28 mouse cellular contexts compared by ENCODE assay signal in genomic region chr13:85553072-85553471, GRCm38 (mm10).
A peak's percentile ranks its signal among the peaks of the same experiment; 100 is the strongest.
DNase-seq lines count a peak whose midpoint lies in the region; ATAC-seq and TF ChIP-seq lines count a peak whose summit lies in the region.
"Had no signal": no experiment of that assay in that cellular context is flagged by ENCODE, and none has a peak within 500 bp of the region (broad histone marks: within the 10 kb centered on the region; RNA-seq: fewer than 3 reads in every experiment).

No protein-coding gene starts in this region.

- H3K4me1 ChIP-seq in bone marrow macrophage, adult 2 months (ENCODE audit: control insufficient read depth, insufficient read depth, low read length): peaks cover 4% of the 10 kb centered on the region; the same call in 1 of the 2 replicates
- no peaks in the 10 kb centered on the region for H3K4me1 ChIP-seq in neural tube, embryonic 15.5 days
- H3K4me1 ChIP-seq: embryonic facial prominence, embryonic 12.5 days; embryonic facial prominence, embryonic 15.5 days; heart, embryonic 12.5 days; heart, embryonic 15.5 days; hindbrain, embryonic 12.5 days; hindbrain, embryonic 15.5 days had no signal

- H3K36me3 ChIP-seq in neural tube, embryonic 15.5 days: no peaks in the 10 kb centered on the region
- H3K36me3 ChIP-seq: embryonic facial prominence, embryonic 12.5 days; embryonic facial prominence, embryonic 15.5 days; G1E; heart, embryonic 12.5 days; heart, embryonic 15.5 days; hindbrain, embryonic 12.5 days; hindbrain, embryonic 15.5 days had no signal

- no peak overlapping the region for H3K4me3 ChIP-seq in bone marrow macrophage, adult 2 months (ENCODE audit: insufficient read depth, low read length)
- no peak overlapping the region for H3K4me3 ChIP-seq in neural tube, embryonic 15.5 days (replicated peaks)
- H3K4me3 ChIP-seq: embryonic facial prominence, embryonic 12.5 days; embryonic facial prominence, embryonic 15.5 days; gastrocnemius, adult 2 months; heart, embryonic 12.5 days; heart, embryonic 15.5 days; hindbrain, embryonic 12.5 days; hindbrain, embryonic 15.5 days had no signal

- 78% methylated on average over 3 of the region's 3 CpGs for WGBS in neural tube, embryonic 15.5 days

- H3K27ac ChIP-seq in bone marrow macrophage, adult 2 months (ENCODE audit: insufficient read depth, low read depth, low read length): peak overlapping the region; percentile 87
- no peak overlapping the region for H3K27ac ChIP-seq in neural tube, embryonic 15.5 days (replicated peaks)
- H3K27ac ChIP-seq: embryonic facial prominence, embryonic 12.5 days; embryonic facial prominence, embryonic 15.5 days; gastrocnemius, adult 2 months; heart, embryonic 15.5 days; hindbrain, embryonic 12.5 days; hindbrain, embryonic 15.5 days had no signal

- no peak overlapping the region for H3K9ac ChIP-seq in neural tube, embryonic 15.5 days (replicated peaks)
- H3K9ac ChIP-seq: embryonic facial prominence, embryonic 12.5 days; embryonic facial prominence, embryonic 15.5 days; forebrain, postnatal 0 days; heart, embryonic 12.5 days; heart, embryonic 15.5 days; hindbrain, embryonic 12.5 days; hindbrain, embryonic 15.5 days had no signal

- H3K27me3 ChIP-seq in neural tube, embryonic 15.5 days (replicated peaks): no peaks in the 10 kb centered on the region
- H3K27me3 ChIP-seq: CH12.LX; embryonic facial prominence, embryonic 12.5 days; embryonic facial prominence, embryonic 15.5 days; heart, embryonic 12.5 days; heart, embryonic 15.5 days; hindbrain, embryonic 12.5 days; hindbrain, embryonic 15.5 days had no signal

- DNase-seq in heart, adult 8-10 months (ENCODE audit: low spot score): peak; percentile 4
- no peak for DNase-seq in heart, postnatal 4 days
- no peak for DNase-seq in gastrocnemius, postnatal 25 days
- DNase-seq in urinary bladder, postnatal 36 days (ENCODE audit: low spot score in 2 of 2): no peak
- DNase-seq: adrenal gland, adult 2 months; adrenal gland, postnatal 14 days; B cell, adult 2 months; cerebellum, adult 18-20 months; cerebellum, adult 9-10 months; cerebellum, postnatal 14 days; forebrain, postnatal 0 days; gastrocnemius, adult 2 months; gastrocnemius, postnatal 14 days; heart, adult 11 months; heart, postnatal 10 days; heart, postnatal 36 days had no signal

- peak; percentile 49 to 60; a peak in 3 of 4 replicates for ATAC-seq in hematopoietic stem cell, adult 5-6 weeks (replicated peaks in 1 of 2; ENCODE audit: insufficient read depth in 1 of 2, low FRiP score in 2 of 2, low TSS enrichment in 1 of 2, low read depth in 1 of 2, poor library complexity in 2 of 2, severe bottlenecking in 2 of 2)
- ATAC-seq in neural tube, embryonic 15.5 days (ENCODE audit: low FRiP score): no peak
- ATAC-seq: forebrain, embryonic 14.5 days; forebrain, postnatal 0 days had no signal

- TF ChIP-seq CTCF in bone marrow macrophage, adult 2 months (IDR thresholded peaks at IDR 0.05; ENCODE audit: low read depth, low read length): no peak

- no peak for TF ChIP-seq POLR2A in bone marrow macrophage, adult 2 months (IDR thresholded peaks at IDR 0.05; ENCODE audit: borderline replicate concordance, low read depth, low read length)

- H3K9me3 ChIP-seq in neural tube, embryonic 15.5 days (replicated peaks): 0 out of 2 replicates have a peak, but pooled peaks cover 3% of the 10 kb centered on the region
- H3K9me3 ChIP-seq: embryonic facial prominence, embryonic 12.5 days; embryonic facial prominence, embryonic 15.5 days; G1E; heart, embryonic 15.5 days; hindbrain, embryonic 12.5 days; hindbrain, embryonic 15.5 days had no signal

- no peak overlapping the region for H3K4me2 ChIP-seq in neural tube, embryonic 15.5 days
- H3K4me2 ChIP-seq: embryonic facial prominence, embryonic 12.5 days; embryonic facial prominence, embryonic 15.5 days; heart, embryonic 12.5 days; heart, embryonic 15.5 days; hindbrain, embryonic 12.5 days; hindbrain, embryonic 15.5 days had no signal
